Mouse (Mus musculus) ES-Bruce4 (cell line): ENCODE results near the gene Prmt1.

ENCODE experiments used
- EP300 ChIP-seq: IDR thresholded peaks from 2 replicates; pipeline ENCODE4 v1.6.1; 2011; ENCODE audit warnings: low read depth, low read length; ENCODE audit not compliant: insufficient read depth
- POLR2A ChIP-seq: IDR thresholded peaks from one replicate; pipeline ENCODE4 v1.8.1; 2011; ENCODE audit warnings: low read length; ENCODE audit not compliant: insufficient read depth

GRCm38 (mm10) chr7:44981539-44981938 lies 4.8 kb downstream of the Prmt1 start:
- TF ChIP-seq POLR2A (no peak), EP300 (no peak)
